Mouse (Mus musculus) ES-Bruce4 (cell line): ENCODE results near the gene Ppara. TPM values are rescaled to one million over a fixed set of nuclear protein-coding genes. Genes with fewer than 3 reads are reported as not detected.

Source experiments
- H3K27ac ChIP-seq: 2 replicates; pipeline ENCODE4 v1.5.1; 2012; ENCODE audit warnings: low read length, inconsistent platforms; ENCODE audit not compliant: insufficient read depth
- H3K27me3 ChIP-seq: 2 replicates; pipeline ENCODE4 v1.6.1; 2012; ENCODE audit warnings: mild to moderate bottlenecking, low read length, inconsistent platforms; ENCODE audit not compliant: control insufficient read depth, poor library complexity, insufficient read depth, severe bottlenecking
- H3K36me3 ChIP-seq: 2 replicates; pipeline ENCODE4 v1.6.1; 2012; ENCODE audit warnings: inconsistent platforms, mild to moderate bottlenecking, low read length, moderate library complexity; ENCODE audit not compliant: control insufficient read depth, poor library complexity, insufficient read depth, severe bottlenecking
- H3K4me1 ChIP-seq: one replicate; pipeline ENCODE4 v1.8.1; 2011; ENCODE audit warnings: low read length; ENCODE audit not compliant: control insufficient read depth, insufficient read depth
- H3K4me3 ChIP-seq: 2 replicates; pipeline ENCODE4 v1.5.1; 2011; ENCODE audit warnings: low read depth, mild to moderate bottlenecking, low read length
- H3K9ac ChIP-seq: 2 replicates; pipeline ENCODE4 v1.6.1; 2012; ENCODE audit warnings: low read depth, mild to moderate bottlenecking, inconsistent platforms; ENCODE audit not compliant: poor library complexity, severe bottlenecking
- H3K9me3 ChIP-seq: replicated peaks from 2 replicates; pipeline ENCODE4 v1.6.1; 2012; ENCODE audit warnings: mild to moderate bottlenecking, low read length, inconsistent platforms; ENCODE audit not compliant: control insufficient read depth, poor library complexity, insufficient read depth, severe bottlenecking
- CTCF ChIP-seq: IDR thresholded peaks from one replicate; pipeline ENCODE4 v1.8.1; 2011; ENCODE audit warnings: low read depth, low read length
- EP300 ChIP-seq: IDR thresholded peaks from 2 replicates; pipeline ENCODE4 v1.6.1; 2011; ENCODE audit warnings: low read depth, low read length; ENCODE audit not compliant: insufficient read depth
- POLR2A ChIP-seq: IDR thresholded peaks from one replicate; pipeline ENCODE4 v1.8.1; 2011; ENCODE audit warnings: low read length; ENCODE audit not compliant: insufficient read depth
- polyA plus RNA-seq: library from polyadenylated mRNA; stranded (reverse); fragments of >200 nt; gene quantifications from 2 replicates; pipeline ENCODE4 v1.2.4, GENCODE M21; 2011; ENCODE audit warnings: low read depth; ENCODE audit not compliant: missing spikeins, insufficient read depth, insufficient read length

Ppara gene
- polyA plus RNA-seq, 1 experiment = 0.28 TPM

DNA sequence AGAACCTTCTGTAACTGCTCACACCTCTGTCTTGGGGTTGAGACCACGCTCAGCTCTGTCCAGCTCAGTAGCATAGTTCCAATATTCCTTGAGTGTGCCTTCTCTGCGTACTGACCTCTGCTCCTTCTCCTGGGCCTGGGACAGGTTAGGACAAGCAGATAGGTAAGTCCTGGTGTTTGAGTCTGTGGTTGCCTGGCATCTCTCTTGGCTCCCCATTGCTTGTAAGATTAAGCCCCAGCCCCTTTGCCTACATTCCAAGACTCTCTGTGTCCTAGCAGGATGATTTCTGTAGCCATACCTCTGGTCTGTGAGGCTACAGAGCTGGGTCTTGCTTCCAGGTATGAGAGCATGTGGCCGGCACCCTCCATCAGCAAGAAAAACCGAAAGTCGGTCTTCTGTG lies 6.6 kb upstream of the Ppara start:
- Histone ChIP-seq H3K4me3 (no peak overlapping the region), H3K36me3 (no peaks in the 10 kb centered on the region), H3K9ac (no peak overlapping the region), H3K9me3 (no peaks in the 10 kb centered on the region), H3K27me3 (no peaks in the 10 kb centered on the region), H3K27ac (no peak overlapping the region), H3K4me1 (no peaks in the 10 kb centered on the region)
- TF ChIP-seq EP300 = no peak
- no peak for TF ChIP-seq CTCF
- no peak for TF ChIP-seq POLR2A

- H3K36me3 ChIP-seq = no peaks in the 10 kb centered on the region
- H3K9ac ChIP-seq = no peak overlapping the region
- H3K4me1 ChIP-seq = no peaks in the 10 kb centered on the region
- no peaks in the 10 kb centered on the region for H3K9me3 ChIP-seq
- H3K27ac ChIP-seq = no peak overlapping the region
- TF ChIP-seq POLR2A = no peak
- no peak for TF ChIP-seq EP300
- no peak for TF ChIP-seq CTCF
- H3K4me3 ChIP-seq = no peak overlapping the region
- H3K27me3 ChIP-seq = no peaks in the 10 kb centered on the region
These were observed 5.5 kb upstream of the Ppara start for GRCm38 (mm10) chr15:85729256-85729655.

- H3K27ac ChIP-seq = no peak overlapping the region
- H3K36me3 ChIP-seq = no peaks in the 10 kb centered on the region
- H3K4me1 ChIP-seq = no peaks in the 10 kb centered on the region
- H3K27me3 ChIP-seq = no peaks in the 10 kb centered on the region
- TF ChIP-seq POLR2A (no peak), EP300 (no peak), CTCF (no peak)
- no peak overlapping the region for H3K4me3 ChIP-seq
- no peak overlapping the region for H3K9ac ChIP-seq
- H3K9me3 ChIP-seq = no peaks in the 10 kb centered on the region
These were observed 4.8 kb upstream of the Ppara start for GRCm38 (mm10) chr15:85730027-85730426.

DNA sequence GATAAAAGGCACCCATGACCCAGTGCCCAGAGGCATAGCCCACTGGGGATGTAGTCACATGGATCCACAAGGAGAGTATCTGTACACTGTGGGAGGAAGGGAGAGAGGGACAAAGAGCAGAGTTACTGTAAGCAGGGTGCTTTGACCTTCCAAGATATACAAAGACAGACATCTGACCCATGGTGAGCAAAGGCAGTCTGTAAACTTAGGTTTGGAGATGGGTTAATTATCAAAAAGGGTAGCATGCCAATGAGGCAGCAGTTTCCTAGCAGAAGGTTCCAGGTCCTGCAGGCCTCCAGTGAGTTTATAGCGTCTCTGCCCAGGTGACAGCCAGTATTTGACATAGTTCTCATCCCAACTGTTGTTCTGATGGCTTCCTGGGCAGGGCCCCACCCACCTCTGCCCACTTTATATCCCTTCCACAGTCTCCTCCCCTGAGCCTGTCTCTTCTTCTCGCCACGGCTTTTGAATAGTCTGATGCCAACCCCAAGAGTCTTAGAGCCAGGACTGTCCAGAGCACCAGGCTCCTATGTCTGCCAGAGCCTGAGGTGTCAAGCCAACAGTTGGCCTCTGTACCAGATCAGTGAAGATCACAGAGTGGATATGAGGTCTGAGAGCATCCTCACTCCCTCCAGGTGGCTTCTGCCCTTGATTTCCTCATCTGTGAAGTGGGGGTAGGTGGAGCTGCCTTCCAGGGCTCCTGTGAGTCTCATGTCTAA lies 2.7 kb upstream of the Ppara start:
- Histone ChIP-seq H3K27me3 (no peaks in the 10 kb centered on the region), H3K9me3 (no peaks in the 10 kb centered on the region), H3K4me1 (no peaks in the 10 kb centered on the region), H3K27ac (no peak overlapping the region), H3K9ac (no peak overlapping the region), H3K4me3 (no peak overlapping the region), H3K36me3 (no peaks in the 10 kb centered on the region)
- TF ChIP-seq EP300 (no peak), CTCF (no peak), POLR2A (no peak)

GRCm38 (mm10) chr15:85732604-85732968 lies 2.2 kb upstream of the Ppara start:
- Histone ChIP-seq H3K27ac (no peak overlapping the region), H3K27me3 (no peaks in the 10 kb centered on the region), H3K36me3 (no peaks in the 10 kb centered on the region), H3K4me3 (no peak overlapping the region), H3K4me1 (no peaks in the 10 kb centered on the region), H3K9me3 (no peaks in the 10 kb centered on the region), H3K9ac (no peak overlapping the region)
- TF ChIP-seq EP300 = no peak
- TF ChIP-seq POLR2A = no peak
- TF ChIP-seq CTCF = no peak

- Histone ChIP-seq H3K4me1 (no peaks in the 10 kb centered on the region), H3K9ac (no peak overlapping the region), H3K36me3 (no peaks in the 10 kb centered on the region), H3K9me3 (no peaks in the 10 kb centered on the region), H3K4me3 (no peak overlapping the region), H3K27ac (no peak overlapping the region), H3K27me3 (no peaks in the 10 kb centered on the region)
- TF ChIP-seq CTCF (no peak), POLR2A (no peak), EP300 (no peak)
These were observed 1.1 kb upstream of the Ppara start for GRCm38 (mm10) chr15:85733686-85734085.
